Mouse (Mus musculus): ENCODE data around the gene Agfg2.

GRCm38 (mm10) chr5:137639472-137639871, 45.1 kb downstream of the Agfg2 start:
- no peak for TF ChIP-seq CTCF (IDR thresholded peaks at IDR 0.05)
- peak; percentile 73 for TF ChIP-seq EP300 (IDR thresholded peaks at IDR 0.05)

All from lung, postnatal 0 days (tissue).